Comparison of ENCODE assay signal across 21 mouse cellular contexts in genomic region chr1:189846319-189846718, GRCm38 (mm10).
"Had no signal": no experiment of that assay in that cellular context is flagged by ENCODE, and none has a peak within 500 bp of the region (broad histone marks: within the 10 kb centered on the region; RNA-seq: fewer than 3 reads in every experiment).

No protein-coding gene starts in this region.

- H3K4me3 ChIP-seq: intestine, embryonic 15.5 days; kidney, embryonic 15.5 days; left cerebral cortex, adult 2 months; liver, embryonic 15.5 days; midbrain, embryonic 13.5 days; myocyte; neural tube, embryonic 13.5 days had no signal

- H3K36me3 ChIP-seq: liver, embryonic 15.5 days had no signal

- H3K4me1 ChIP-seq: intestine, embryonic 15.5 days; kidney, embryonic 15.5 days; midbrain, embryonic 13.5 days; neural tube, embryonic 13.5 days had no signal

- ATAC-seq: intestine, embryonic 15.5 days; midbrain, embryonic 13.5 days; midbrain, embryonic 16.5 days had no signal

- H3K9me3 ChIP-seq: intestine, embryonic 15.5 days; kidney, embryonic 15.5 days; liver, embryonic 15.5 days; midbrain, embryonic 13.5 days; neural tube, embryonic 13.5 days had no signal

- DNase-seq: kidney, adult 11 months; kidney, adult 8-10 months; kidney, postnatal 10 days; kidney, postnatal 36 days; layer of hippocampus, postnatal 36 days; left cerebral cortex, postnatal 4 days; lung, adult 2 months; retina, postnatal 1 day; right cerebral cortex, postnatal 25 days; spleen, adult 18-20 months; thymus, adult 18-20 months; thymus, postnatal 36 days had no signal

- H3K9ac ChIP-seq: intestine, embryonic 15.5 days; kidney, embryonic 15.5 days; liver, embryonic 15.5 days; midbrain, embryonic 13.5 days; neural tube, embryonic 13.5 days had no signal

- H3K27me3 ChIP-seq: intestine, embryonic 15.5 days; kidney, embryonic 15.5 days; liver, embryonic 15.5 days; midbrain, embryonic 13.5 days; neural tube, embryonic 13.5 days had no signal

- H3K4me2 ChIP-seq: intestine, embryonic 15.5 days; kidney, embryonic 15.5 days; liver, embryonic 15.5 days; midbrain, embryonic 13.5 days; neural tube, embryonic 13.5 days had no signal

- H3K27ac ChIP-seq: intestine, embryonic 15.5 days; kidney, embryonic 15.5 days; left cerebral cortex, adult 2 months; liver, embryonic 15.5 days; macrophage; midbrain, embryonic 13.5 days; neural tube, embryonic 13.5 days had no signal
